Mouse (Mus musculus): Measurements from ENCODE around the gene Gm4312. TPM values are rescaled to one million over a fixed set of nuclear protein-coding genes. Genes with fewer than 3 reads are reported as not detected.
"Not testable (repeated sequence)": the region's sequence is repeated elsewhere in the genome, so short reads cannot be mapped to it uniquely, and the experiment has no call there.

The Gm4312 gene
- not detected for total RNA-seq (2022)

DNA sequence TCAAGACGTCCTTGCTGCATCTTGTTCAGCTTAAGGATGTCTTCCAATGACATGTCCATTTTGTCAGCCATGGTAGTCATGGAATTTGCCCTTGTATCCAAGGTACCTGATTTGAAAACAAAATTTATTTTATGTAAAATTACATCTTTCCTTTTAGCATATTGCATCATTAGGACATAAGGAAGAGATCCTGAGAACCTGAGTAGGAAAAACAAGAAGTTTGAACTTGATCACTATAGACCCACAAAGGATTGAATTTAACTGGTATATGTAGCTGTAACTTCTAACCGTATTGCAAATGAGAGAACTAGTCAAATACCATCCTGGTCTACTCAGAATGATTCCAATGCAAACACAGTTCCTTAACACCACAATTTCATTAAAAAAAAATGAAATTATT is at the start of gene Gm4312:
Gm4312 (minus strand) TSS at position 101 of the 400 bp plus-strand sequence.
- not testable (repeated sequence) for DNase-seq (ENCODE audit: low spot score in 2 of 2)

DNA sequence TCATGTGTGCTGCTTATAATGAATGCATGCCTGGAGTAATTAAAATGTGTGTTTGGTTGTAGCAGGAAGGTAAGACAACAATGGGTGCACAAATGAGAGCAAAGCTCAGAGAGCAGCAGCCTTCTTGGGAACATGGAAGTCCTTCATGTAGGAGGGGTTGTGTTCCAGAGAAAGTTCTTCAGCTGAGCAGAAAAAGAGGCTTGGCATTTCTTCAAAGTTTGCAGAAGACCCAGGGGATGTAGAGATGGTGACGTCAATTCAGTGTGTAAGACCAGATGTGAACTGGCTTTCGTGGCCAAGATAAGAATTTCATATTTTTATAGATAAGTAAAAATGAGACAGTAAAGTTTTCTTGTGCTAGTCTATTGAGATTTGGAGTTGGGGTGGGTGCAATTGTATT is 45.2 kb upstream of the Gm4312 start:
- DNase-seq (ENCODE audit: low spot score in 2 of 2): no peak

DNA sequence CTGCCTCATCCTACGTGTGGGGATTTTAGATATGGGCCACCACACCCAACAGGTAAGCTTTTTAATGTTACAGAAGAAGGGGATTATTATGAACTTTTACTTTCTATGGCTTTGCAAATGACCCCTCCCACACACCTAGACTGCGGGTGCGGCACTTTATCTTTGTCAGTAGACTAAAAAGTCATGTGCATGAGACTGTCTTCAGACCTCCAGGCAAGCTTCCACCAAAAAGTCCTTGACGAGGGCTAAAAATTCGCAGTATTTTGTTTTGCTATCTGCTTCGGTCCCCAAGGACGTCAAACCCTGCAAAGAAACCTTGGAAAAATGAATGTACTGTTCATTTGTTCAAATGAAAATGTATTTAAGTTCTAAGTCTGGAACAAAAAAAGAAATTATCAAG is 33.2 kb upstream of the Gm4312 start:
- no peak for DNase-seq (ENCODE audit: low spot score in 2 of 2)

DNA sequence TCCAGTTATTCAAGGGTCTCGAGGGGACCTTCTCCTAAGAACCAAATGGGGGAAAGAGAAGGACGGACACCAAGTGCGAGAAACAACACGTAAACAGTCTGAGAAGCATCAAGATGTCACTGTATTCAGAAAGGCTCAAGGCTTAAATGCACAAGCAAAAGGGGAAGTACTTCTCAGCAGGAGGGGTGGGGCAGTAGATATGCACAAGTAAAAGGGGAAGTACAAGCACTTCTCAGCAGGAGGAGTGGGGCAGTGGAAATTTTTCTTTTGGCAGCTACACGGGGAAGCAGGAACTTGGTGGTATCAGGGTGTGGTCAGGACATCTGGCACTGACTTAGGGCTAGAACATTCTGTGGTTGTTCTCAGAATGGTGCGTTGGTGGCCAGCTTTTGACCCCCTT is 19.9 kb upstream of the Gm4312 start:
- DNase-seq (ENCODE audit: low spot score in 2 of 2): not testable (repeated sequence)

DNA sequence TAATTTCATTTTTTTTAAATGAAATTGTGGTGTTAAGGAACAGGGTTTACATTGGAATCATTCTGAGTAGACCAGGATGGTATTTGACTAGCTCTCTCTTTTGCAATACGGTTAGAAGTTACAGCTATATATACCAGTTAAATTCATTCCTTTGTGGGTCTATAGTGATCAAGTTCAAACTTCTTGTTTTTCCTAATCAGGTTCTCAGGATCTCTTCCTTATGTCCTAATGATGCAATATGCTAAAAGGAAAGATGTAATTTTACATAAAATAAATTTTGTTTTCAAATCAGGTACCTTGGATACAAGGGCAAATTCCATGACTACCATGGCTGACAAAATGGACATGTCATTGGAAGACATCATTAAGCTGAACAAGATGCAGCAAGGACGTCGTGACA is 21.3 kb downstream of the Gm4312 start, which contains the start of gene Gm4307:
Gm4307 (plus strand) TSS at position 301 of the 400 bp plus-strand sequence.
- DNase-seq (ENCODE audit: low spot score in 2 of 2): not testable (repeated sequence)

DNA sequence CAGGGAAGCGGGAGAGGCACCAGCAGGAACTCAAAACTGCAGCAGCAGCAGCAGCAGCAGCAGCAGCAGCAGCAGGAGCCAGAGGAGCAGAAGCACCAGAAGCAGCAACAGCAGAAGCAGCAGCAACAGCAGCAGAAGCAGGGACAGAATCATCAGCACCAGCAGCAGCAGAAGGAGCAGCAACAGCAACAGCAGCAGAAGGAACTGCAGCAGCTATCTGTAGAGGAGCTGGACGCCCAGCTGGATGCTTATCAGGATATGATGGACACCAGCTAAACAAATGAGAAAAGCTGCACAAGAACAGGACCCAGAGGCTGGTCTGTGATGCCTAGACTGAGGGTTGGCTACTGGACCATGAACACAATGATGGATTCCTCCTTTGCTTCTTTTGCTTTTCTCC is 25.5 kb downstream of the Gm4312 start:
- DNase-seq (ENCODE audit: low spot score in 2 of 2): peak; percentile 1 to 2

DNA sequence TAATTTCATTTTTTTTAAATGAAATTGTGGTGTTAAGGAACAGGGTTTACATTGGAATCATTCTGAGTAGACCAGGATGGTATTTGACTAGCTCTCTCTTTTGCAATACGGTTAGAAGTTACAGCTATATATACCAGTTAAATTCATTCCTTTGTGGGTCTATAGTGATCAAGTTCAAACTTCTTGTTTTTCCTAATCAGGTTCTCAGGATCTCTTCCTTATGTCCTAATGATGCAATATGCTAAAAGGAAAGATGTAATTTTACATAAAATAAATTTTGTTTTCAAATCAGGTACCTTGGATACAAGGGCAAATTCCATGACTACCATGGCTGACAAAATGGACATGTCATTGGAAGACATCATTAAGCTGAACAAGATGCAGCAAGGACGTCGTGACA is 31.6 kb downstream of the Gm4312 start, which contains the start of gene Gm4305:
Gm4305 (plus strand) TSS at position 301 of the 400 bp plus-strand sequence.
- DNase-seq (ENCODE audit: low spot score in 2 of 2): not testable (repeated sequence)

DNA sequence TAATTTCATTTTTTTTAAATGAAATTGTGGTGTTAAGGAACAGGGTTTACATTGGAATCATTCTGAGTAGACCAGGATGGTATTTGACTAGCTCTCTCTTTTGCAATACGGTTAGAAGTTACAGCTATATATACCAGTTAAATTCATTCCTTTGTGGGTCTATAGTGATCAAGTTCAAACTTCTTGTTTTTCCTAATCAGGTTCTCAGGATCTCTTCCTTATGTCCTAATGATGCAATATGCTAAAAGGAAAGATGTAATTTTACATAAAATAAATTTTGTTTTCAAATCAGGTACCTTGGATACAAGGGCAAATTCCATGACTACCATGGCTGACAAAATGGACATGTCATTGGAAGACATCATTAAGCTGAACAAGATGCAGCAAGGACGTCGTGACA is 36.7 kb downstream of the Gm4312 start, which contains the start of gene Gm4303:
Gm4303 (plus strand) TSS at position 301 of the 400 bp plus-strand sequence.
- not testable (repeated sequence) for DNase-seq (ENCODE audit: low spot score in 2 of 2)

DNA sequence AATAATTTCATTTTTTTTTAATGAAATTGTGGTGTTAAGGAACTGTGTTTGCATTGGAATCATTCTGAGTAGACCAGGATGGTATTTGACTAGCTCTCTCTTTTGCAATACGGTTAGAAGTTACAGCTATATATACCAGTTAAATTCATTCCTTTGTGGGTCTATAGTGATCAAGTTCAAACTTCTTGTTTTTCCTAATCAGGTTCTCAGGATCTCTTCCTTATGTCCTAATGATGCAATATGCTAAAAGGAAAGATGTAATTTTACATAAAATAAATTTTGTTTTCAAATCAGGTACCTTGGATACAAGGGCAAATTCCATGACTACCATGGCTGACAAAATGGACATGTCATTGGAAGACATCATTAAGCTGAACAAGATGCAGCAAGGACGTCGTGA is 41.8 kb downstream of the Gm4312 start, which contains the start of gene Gm4302:
Gm4302 (plus strand) TSS at position 301 of the 400 bp plus-strand sequence.
- DNase-seq (ENCODE audit: low spot score in 2 of 2): not testable (repeated sequence)

DNA sequence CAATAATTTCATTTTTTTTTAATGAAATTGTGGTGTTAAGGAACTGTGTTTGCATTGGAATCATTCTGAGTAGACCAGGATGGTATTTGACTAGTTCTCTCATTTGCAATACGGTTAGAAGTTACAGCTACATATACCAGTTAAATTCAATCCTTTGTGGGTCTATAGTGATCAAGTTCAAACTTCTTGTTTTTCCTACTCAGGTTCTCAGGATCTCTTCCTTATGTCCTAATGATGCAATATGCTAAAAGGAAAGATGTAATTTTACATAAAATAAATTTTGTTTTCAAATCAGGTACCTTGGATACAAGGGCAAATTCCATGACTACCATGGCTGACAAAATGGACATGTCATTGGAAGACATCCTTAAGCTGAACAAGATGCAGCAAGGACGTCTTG is 47.0 kb downstream of the Gm4312 start, which contains the start of gene Gm4301:
Gm4301 (plus strand) TSS at position 301 of the 400 bp plus-strand sequence.
- not testable (repeated sequence) for DNase-seq (ENCODE audit: low spot score in 2 of 2)

Other genes with a start within 250 kb of the Gm4312 start
- gene Gm4301, start 46.9 kb downstream of the Gm4312 start, total RNA-seq (2022): not detected
- gene Gm4302, start 41.7 kb downstream of the Gm4312 start, total RNA-seq (2022): not detected
- gene Gm4303, start 36.6 kb downstream of the Gm4312 start, total RNA-seq (2022): not detected
- not detected for gene Gm4305, start 31.5 kb downstream of the Gm4312 start, total RNA-seq (2022)
- not detected for gene Gm4307, start 21.2 kb downstream of the Gm4312 start, total RNA-seq (2022)
- 10 to 100 TPM; 10.2 to 15.6 (median 12.9) TPM for gene Tmtc3, start 104.8 kb upstream of the Gm4312 start, total RNA-seq (2022)
- 10 to 100 TPM; 14.0 to 16.3 (median 14.6) TPM for gene Cep290, start 105.0 kb upstream of the Gm4312 start, total RNA-seq (2022)
- gene 4930430F08Rik, start 207.9 kb upstream of the Gm4312 start, total RNA-seq (2022): 10 to 100 TPM; 25.1 to 30.2 (median 26.5) TPM
- gene 1700017N19Rik, start 207.9 kb upstream of the Gm4312 start, total RNA-seq (2022): not detected

Measured in layer of hippocampus, adult 8-10 months (tissue).